Mouse (Mus musculus) cortical plate, adult 2 months (tissue): ENCODE measurements at regions not wholly inside any gene's neighbourhood (a gene's known extent, or its start where the extent isn't known, plus 50 kb on each side); places are given as distances from the start of the nearest gene placed in this dataset.

Experiments
- CTCF ChIP-seq: fragments of 200-500 bp; IDR thresholded peaks from 2 replicates; pipeline ENCODE4 v1.5.1; 2011; ENCODE audit warnings: mild to moderate bottlenecking, control low read depth, low read length; ENCODE audit not compliant: insufficient read depth; ENCODE audit errors: extremely low read depth
- POLR2A ChIP-seq: fragments of 200-500 bp; IDR thresholded peaks from 2 replicates; pipeline ENCODE4 v1.6.1; 2011; ENCODE audit warnings: mild to moderate bottlenecking, low read length, control low read depth; ENCODE audit not compliant: insufficient read depth; ENCODE audit errors: extremely low read depth

- TF ChIP-seq CTCF (no peak), POLR2A (no peak)
Measured at GRCm38 (mm10) chr13:100890457-100890856, 57.2 kb upstream of the Slc30a5 start.
